Mouse (Mus musculus): Measurements from ENCODE around the gene Dusp11.
"Not testable (repeated sequence)": the region's sequence is repeated elsewhere in the genome, so short reads cannot be mapped to it uniquely, and the experiment has no call there.

The Dusp11 gene

GRCm38 (mm10) chr6:85935646-85936045 is 25.8 kb downstream of the Dusp11 start:
- no peak for DNase-seq (ENCODE audit: low spot score)

GRCm38 (mm10) chr6:85934047-85934446 is 27.4 kb downstream of the Dusp11 start:
- DNase-seq (ENCODE audit: low spot score), result no peak

- no peak for DNase-seq (ENCODE audit: low spot score)
Observed at GRCm38 (mm10) chr6:85929312-85929711, 32.2 kb downstream of the Dusp11 start.

GRCm38 (mm10) chr6:85927476-85928464 is 33.7 kb downstream of the Dusp11 start:
- DNase-seq (ENCODE audit: low spot score), result no peak

GRCm38 (mm10) chr6:85926709-85927108 is 34.8 kb downstream of the Dusp11 start:
- no peak for DNase-seq (ENCODE audit: low spot score)

GRCm38 (mm10) chr6:85923643-85924042 is 37.8 kb downstream of the Dusp11 start:
- no peak for DNase-seq (ENCODE audit: low spot score)

GRCm38 (mm10) chr6:85919401-85919800 is 42.1 kb downstream of the Dusp11 start:
- DNase-seq (ENCODE audit: low spot score), result no peak

GRCm38 (mm10) chr6:85918341-85918740 is 43.1 kb downstream of the Dusp11 start:
- DNase-seq (ENCODE audit: low spot score), result not testable (repeated sequence)

- no peak for DNase-seq (ENCODE audit: low spot score)
Observed at GRCm38 (mm10) chr6:85916596-85916995, 44.9 kb downstream of the Dusp11 start.

- peak; percentile 72 for DNase-seq (ENCODE audit: low spot score)
Observed at GRCm38 (mm10) chr6:85915539-85916513, 45.6 kb downstream of the Dusp11 start, which contains the start of gene Nat8f1. Nat8f1 (minus strand) TSS chr6:85915687.

GRCm38 (mm10) chr6:85915141-85915538 is 46.3 kb downstream of the Dusp11 start:
- no peak for DNase-seq (ENCODE audit: low spot score)

- no peak for DNase-seq (ENCODE audit: low spot score)
Observed at GRCm38 (mm10) chr6:85911587-85911986, 49.9 kb downstream of the Dusp11 start, which contains the start of gene Tprkb. Tprkb (plus strand) TSS chr6:85911865.

- no peak for DNase-seq (ENCODE audit: low spot score)
Observed at GRCm38 (mm10) chr6:85909704-85910103, 51.8 kb downstream of the Dusp11 start.

GRCm38 (mm10) chr6:85908341-85908740 is 53.1 kb downstream of the Dusp11 start:
- no peak for DNase-seq (ENCODE audit: low spot score)

- DNase-seq (ENCODE audit: low spot score), result not testable (repeated sequence)
Observed at GRCm38 (mm10) chr6:85906911-85907351, 54.5 kb downstream of the Dusp11 start.

GRCm38 (mm10) chr6:85904642-85905061 is 56.8 kb downstream of the Dusp11 start, which contains the start of gene Nat8f4:
Nat8f4 (minus strand) TSS chr6:85904884.
- peak; percentile 72 for DNase-seq (ENCODE audit: low spot score)

- no peak for DNase-seq (ENCODE audit: low spot score)
Observed at GRCm38 (mm10) chr6:85902303-85902702, 59.2 kb downstream of the Dusp11 start.

GRCm38 (mm10) chr6:85898596-85899475 is 62.6 kb downstream of the Dusp11 start:
- not testable (repeated sequence) for DNase-seq (ENCODE audit: low spot score)

GRCm38 (mm10) chr6:85895061-85895648 is 66.3 kb downstream of the Dusp11 start:
- DNase-seq (ENCODE audit: low spot score), result not testable (repeated sequence)

Data from urinary bladder, postnatal 25 days (tissue).